Comparison of ENCODE assay signal across 13 mouse cellular contexts in genomic region chr5:143255131-143255519, GRCm38 (mm10). TPM values are rescaled to one million over a fixed set of nuclear protein-coding genes. Genes with fewer than 3 reads are reported as not detected.
DNase-seq lines count a peak whose midpoint lies in the region; ATAC-seq and TF ChIP-seq lines count a peak whose summit lies in the region.
"Had no signal": no experiment of that assay in that cellular context is flagged by ENCODE, and none has a peak within 500 bp of the region (broad histone marks: within the 10 kb centered on the region; RNA-seq: fewer than 3 reads in every experiment).

No protein-coding gene starts in this region.

- peaks cover 24% of the 10 kb centered on the region for H3K4me1 ChIP-seq in heart, embryonic 12.5 days (replicated peaks)
- peaks cover 20% of the 10 kb centered on the region for H3K4me1 ChIP-seq in kidney, postnatal 0 days (replicated peaks; ENCODE audit: insufficient read depth, low read length)
- no peaks in the 10 kb centered on the region for H3K4me1 ChIP-seq in ES-Bruce4 (ENCODE audit: control insufficient read depth, insufficient read depth, low read length)
- H3K4me1 ChIP-seq in embryonic facial prominence, embryonic 14.5 days (ENCODE audit: control insufficient read depth, insufficient read depth, low read length) = peaks cover 5% of the 10 kb centered on the region; the same call in 1 of the 2 replicates

- 12% methylated on average over 24 of the region's 24 CpGs for WGBS in heart, embryonic 12.5 days
- WGBS in kidney, postnatal 0 days = 34% methylated on average over 24 of the region's 24 CpGs
- 31% methylated on average over 19 of the region's 24 CpGs for WGBS in embryonic facial prominence, embryonic 14.5 days

- no peaks in the 10 kb centered on the region for H3K9me3 ChIP-seq in heart, embryonic 12.5 days (replicated peaks)
- H3K9me3 ChIP-seq in kidney, postnatal 0 days (replicated peaks; ENCODE audit: low read length) = no peaks in the 10 kb centered on the region
- no peaks in the 10 kb centered on the region for H3K9me3 ChIP-seq in ES-Bruce4 (replicated peaks; ENCODE audit: control insufficient read depth, insufficient read depth, low read length, poor library complexity, severe bottlenecking)
- no peaks in the 10 kb centered on the region for H3K9me3 ChIP-seq in embryonic facial prominence, embryonic 14.5 days (ENCODE audit: control insufficient read depth, low read length)

- DNase-seq in heart, postnatal 10 days = no peak
- no peak for DNase-seq in kidney, postnatal 0 days (ENCODE audit: low spot score)
- DNase-seq in kidney, adult 11 months = no peak
- no peak for DNase-seq in embryonic facial prominence, embryonic 14.5 days (ENCODE audit: low spot score)
- DNase-seq in adrenal gland, postnatal 10 days = no peak
- DNase-seq in layer of hippocampus, postnatal 25 days (ENCODE audit: extremely low spot score in 1 of 2, low spot score in 1 of 2) = no peak
- DNase-seq: gastrocnemius, postnatal 36 days had no signal

- intact Hi-C loops in heart, postnatal 10 days (cut with DNase I) = no loop called here

- peaks cover 23% of the 10 kb centered on the region for H3K36me3 ChIP-seq in heart, embryonic 12.5 days
- 0 out of 2 replicates have a peak, but pooled peaks cover 7% of the 10 kb centered on the region for H3K36me3 ChIP-seq in kidney, postnatal 0 days (ENCODE audit: insufficient read depth, low read length)
- no peaks in the 10 kb centered on the region for H3K36me3 ChIP-seq in ES-Bruce4 (ENCODE audit: control insufficient read depth, insufficient read depth, low read length, poor library complexity, severe bottlenecking)
- H3K36me3 ChIP-seq in embryonic facial prominence, embryonic 14.5 days (ENCODE audit: control insufficient read depth, insufficient read depth, low read length) = peaks cover 80% of the 10 kb centered on the region

- H3K27ac ChIP-seq in heart, embryonic 12.5 days (ENCODE audit: poor library complexity, severe bottlenecking) = no peak overlapping the region
- no peak overlapping the region for H3K27ac ChIP-seq in kidney, postnatal 0 days
- no peak overlapping the region for H3K27ac ChIP-seq in ES-Bruce4 (ENCODE audit: insufficient read depth, low read length)
- no peak overlapping the region for H3K27ac ChIP-seq in embryonic facial prominence, embryonic 14.5 days (replicated peaks; ENCODE audit: low read depth, low read length)

- no peak for ATAC-seq in heart, embryonic 12.5 days (ENCODE audit: insufficient number of reproducible peaks, low FRiP score)
- no peak for ATAC-seq in kidney, postnatal 0 days (replicated peaks; ENCODE audit: low FRiP score, low read depth)
- ATAC-seq in embryonic facial prominence, embryonic 14.5 days (ENCODE audit: low read depth) = no peak
- ATAC-seq: CD4-positive, CD25-positive, alpha-beta regulatory T cell, adult 4 months had no signal

- no peak overlapping the region for H3K9ac ChIP-seq in heart, embryonic 12.5 days
- no peak overlapping the region for H3K9ac ChIP-seq in kidney, postnatal 0 days (ENCODE audit: low read depth, low read length)
- H3K9ac ChIP-seq in ES-Bruce4 (ENCODE audit: low read depth, poor library complexity, severe bottlenecking) = peak overlapping the region; percentile 64; the same call in 1 of the 2 replicates
- H3K9ac ChIP-seq in embryonic facial prominence, embryonic 14.5 days (ENCODE audit: low read depth, low read length) = no peak overlapping the region

- TF ChIP-seq POLR2A in ES-Bruce4 (IDR thresholded peaks at IDR 0.05; ENCODE audit: insufficient read depth, low read length) = no peak

- H3K4me3 ChIP-seq in heart, embryonic 12.5 days = peak overlapping the region; percentile 47
- 0 out of 2 replicates have a peak overlapping the region, but pooled peaks have one; percentile 41 for H3K4me3 ChIP-seq in kidney, postnatal 0 days (replicated peaks; ENCODE audit: low read depth, low read length)
- peak overlapping the region; percentile 22 for H3K4me3 ChIP-seq in ES-Bruce4 (ENCODE audit: low read depth, low read length)
- 0 out of 2 replicates have a peak overlapping the region, but pooled peaks have one; percentile 42 for H3K4me3 ChIP-seq in embryonic facial prominence, embryonic 14.5 days (ENCODE audit: low read depth, low read length)

- peak overlapping the region; percentile 90 for H3K4me2 ChIP-seq in heart, embryonic 12.5 days
- peak overlapping the region; percentile 69; the same call in 1 of the 2 replicates for H3K4me2 ChIP-seq in kidney, postnatal 0 days (ENCODE audit: low read length)
- H3K4me2 ChIP-seq in embryonic facial prominence, embryonic 14.5 days (ENCODE audit: low read depth, low read length) = no peak overlapping the region

- peaks cover 92% of the 10 kb centered on the region for H3K27me3 ChIP-seq in heart, embryonic 12.5 days (replicated peaks)
- peaks cover 56% of the 10 kb centered on the region for H3K27me3 ChIP-seq in kidney, postnatal 0 days (ENCODE audit: insufficient read depth, low read length)
- H3K27me3 ChIP-seq in ES-Bruce4 (ENCODE audit: control insufficient read depth, insufficient read depth, low read length, poor library complexity, severe bottlenecking) = peaks cover 14% of the 10 kb centered on the region
- peaks cover 68% of the 10 kb centered on the region for H3K27me3 ChIP-seq in embryonic facial prominence, embryonic 14.5 days (replicated peaks; ENCODE audit: control insufficient read depth, insufficient read depth, low read length)

- TF ChIP-seq EP300 in ES-Bruce4 (IDR thresholded peaks at IDR 0.05; ENCODE audit: insufficient read depth, low read depth, low read length) = no peak

- no peak for TF ChIP-seq CTCF in kidney, postnatal 0 days (IDR thresholded peaks at IDR 0.05; ENCODE audit: low read depth)
- no peak for TF ChIP-seq CTCF in ES-Bruce4 (IDR thresholded peaks at IDR 0.05; ENCODE audit: low read depth, low read length)

RNA-seq across cellular contexts. Expression of gene Zfp316, which starts 14.7 kb away (rescaled TPM):
- polyA plus RNA-seq in heart, embryonic 12.5 days (2016; fragmentation: Nextera tagmentation; extraction: Ambion mirVana) = 4.6 and 4.9 TPM in 2 replicates
- 1 to 10 TPM; 5.0 to 6.3 TPM for total RNA-seq in heart, postnatal 10 days (2021)
- 3.1 and 3.4 TPM in 2 replicates for polyA plus RNA-seq in kidney, postnatal 0 days (2015; fragmentation: Nextera tagmentation; extraction: Ambion mirVana)
- 2.3 and 2.8 TPM in 2 replicates for polyA plus RNA-seq in ES-Bruce4 (2011; ENCODE audit: insufficient read depth, insufficient read length, low read depth, missing spikeins)
- polyA plus RNA-seq in embryonic facial prominence, embryonic 14.5 days (2014; fragmentation: Nextera tagmentation; extraction: Ambion mirVana) = 1.4 and 2.1 TPM in 2 replicates
- total RNA-seq in adrenal gland, postnatal 10 days (2021) = 1 to 10 TPM; 7.3 to 8.1 TPM
- total RNA-seq in layer of hippocampus, postnatal 25 days (2021) = 10 to 100 TPM; 22.0 to 22.5 TPM

RNA-seq across cellular contexts. Expression of gene Zfp12, which starts 20.2 kb away (rescaled TPM):
- polyA plus RNA-seq in heart, embryonic 12.5 days (2016; fragmentation: Nextera tagmentation; extraction: Ambion mirVana) = 10.3 and 11.3 TPM in 2 replicates
- 10 to 100 TPM in 1 of 2 experiments, 1 to 10 TPM in 1; 9.6 to 12.4 TPM for total RNA-seq in heart, postnatal 10 days (2021)
- 9.9 TPM in 2 replicates for polyA plus RNA-seq in kidney, postnatal 0 days (2015; fragmentation: Nextera tagmentation; extraction: Ambion mirVana)
- polyA plus RNA-seq in ES-Bruce4 (2011; ENCODE audit: insufficient read depth, insufficient read length, low read depth, missing spikeins) = 11.4 and 12.4 TPM in 2 replicates
- polyA plus RNA-seq in embryonic facial prominence, embryonic 14.5 days (2014; fragmentation: Nextera tagmentation; extraction: Ambion mirVana) = 16.1 and 16.6 TPM in 2 replicates
- 10 to 100 TPM; 15.6 to 19.1 TPM for total RNA-seq in adrenal gland, postnatal 10 days (2021)
- total RNA-seq in layer of hippocampus, postnatal 25 days (2021) = 10 to 100 TPM; 28.4 to 31.2 TPM

RNA-seq across cellular contexts. Expression of gene Spdye4a, which starts 28.4 kb away (rescaled TPM):
- not detected in 2 replicates for polyA plus RNA-seq in heart, embryonic 12.5 days (2016; fragmentation: Nextera tagmentation; extraction: Ambion mirVana)
- not detected for total RNA-seq in heart, postnatal 10 days (2021)
- polyA plus RNA-seq in kidney, postnatal 0 days (2015; fragmentation: Nextera tagmentation; extraction: Ambion mirVana) = not detected in 2 replicates
- polyA plus RNA-seq in ES-Bruce4 (2011; ENCODE audit: insufficient read depth, insufficient read length, low read depth, missing spikeins) = not detected in 2 replicates
- not detected in 2 replicates for polyA plus RNA-seq in embryonic facial prominence, embryonic 14.5 days (2014; fragmentation: Nextera tagmentation; extraction: Ambion mirVana)
- not detected for total RNA-seq in adrenal gland, postnatal 10 days (2021)
- total RNA-seq in layer of hippocampus, postnatal 25 days (2021) = not detected
- total RNA-seq: gastrocnemius, postnatal 36 days; left cerebral cortex, postnatal 10 days; neutrophil, adult 5-6 weeks had no signal
- polyA plus RNA-seq: CD4-positive, CD25-positive, alpha-beta regulatory T cell, adult 4 months; stomach, embryonic 16.5 days had no signal

RNA-seq across cellular contexts. Expression of gene Zfp853, which starts 38.3 kb away (rescaled TPM):
- polyA plus RNA-seq in heart, embryonic 12.5 days (2016; fragmentation: Nextera tagmentation; extraction: Ambion mirVana) = 0.09 TPM in 1 of 2 replicates, not detected in the other
- under 1 TPM; 0.50 to 0.86 TPM for total RNA-seq in heart, postnatal 10 days (2021)
- 0.09 and 0.14 TPM in 2 replicates for polyA plus RNA-seq in kidney, postnatal 0 days (2015; fragmentation: Nextera tagmentation; extraction: Ambion mirVana)
- 0.93 and 1.2 TPM in 2 replicates for polyA plus RNA-seq in ES-Bruce4 (2011; ENCODE audit: insufficient read depth, insufficient read length, low read depth, missing spikeins)
- 0.17 and 0.46 TPM in 2 replicates for polyA plus RNA-seq in embryonic facial prominence, embryonic 14.5 days (2014; fragmentation: Nextera tagmentation; extraction: Ambion mirVana)
- total RNA-seq in adrenal gland, postnatal 10 days (2021) = under 1 TPM; 0.73 to 0.78 TPM
- 1 to 10 TPM; 5.5 to 6.6 TPM for total RNA-seq in layer of hippocampus, postnatal 25 days (2021)
- total RNA-seq: neutrophil, adult 5-6 weeks had no signal
- polyA plus RNA-seq: CD4-positive, CD25-positive, alpha-beta regulatory T cell, adult 4 months had no signal
